Mouse (Mus musculus) splenic B cell, adult 2 months (primary cell): ENCODE results near the gene Ptpn11.

ENCODE experiments used
- DNase-seq: peaks from one replicate; pipeline ENCODE4 v3.0.0-alpha.2; 2011; ENCODE audit warnings: low read depth, low spot score
- H3K27me3 ChIP-seq: 2 replicates; pipeline ENCODE4 v1.6.1; 2012; ENCODE audit warnings: mild to moderate bottlenecking, low read length, moderate library complexity, mixed read lengths; ENCODE audit not compliant: control insufficient read depth, poor library complexity, insufficient read depth, severe bottlenecking
- H3K36me3 ChIP-seq: 2 replicates; pipeline ENCODE4 v1.6.1; 2012; ENCODE audit warnings: mild to moderate bottlenecking, low read length, moderate library complexity, mixed read lengths; ENCODE audit not compliant: control insufficient read depth, poor library complexity, insufficient read depth, severe bottlenecking

Gene Ptpn11

GRCm38 (mm10) chr5:121142431-121143119 is 48.6 kb downstream of the Ptpn11 start:
- no peaks in the 10 kb centered on the region for H3K27me3 ChIP-seq

GRCm38 (mm10) chr5:121140276-121140675 is 50.9 kb downstream of the Ptpn11 start:
- H3K27me3 ChIP-seq: no peaks in the 10 kb centered on the region
- peaks cover 13% of the 10 kb centered on the region for H3K36me3 ChIP-seq
- no peak for DNase-seq

More at GRCm38 (mm10) chr5:121142431-121143119, 48.6 kb downstream of the Ptpn11 start:
- no peak for DNase-seq
- peaks cover 14% of the 10 kb centered on the region for H3K36me3 ChIP-seq

GRCm38 (mm10) chr5:121137125-121137524 is 54.1 kb downstream of the Ptpn11 start:
- no peak for DNase-seq
- no peaks in the 10 kb centered on the region for H3K27me3 ChIP-seq
- H3K36me3 ChIP-seq: peaks cover 6% of the 10 kb centered on the region

DNA sequence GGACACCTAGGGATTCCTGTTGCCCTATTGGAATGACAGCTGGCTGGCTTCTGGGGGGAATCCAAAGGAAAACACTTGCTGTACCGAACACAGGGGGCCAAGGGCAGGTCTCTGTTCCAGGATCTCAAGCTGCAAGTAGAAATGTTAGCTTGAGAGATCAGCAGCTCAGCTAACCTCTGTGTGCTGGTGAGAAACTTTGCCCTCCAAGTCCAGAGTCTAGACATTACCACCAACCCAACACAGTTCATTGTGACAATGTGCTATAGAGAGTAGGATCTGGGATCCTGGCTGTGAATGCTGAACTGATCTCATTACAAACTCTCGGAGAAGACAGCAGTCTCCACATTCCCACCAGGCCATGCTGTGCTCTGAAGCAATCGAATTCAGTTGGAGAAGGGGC is 59.4 kb downstream of the Ptpn11 start:
- H3K36me3 ChIP-seq: 0 out of 2 replicates have a peak, but pooled peaks cover 1% of the 10 kb centered on the region
- DNase-seq: no peak
- H3K27me3 ChIP-seq: no peaks in the 10 kb centered on the region

DNA sequence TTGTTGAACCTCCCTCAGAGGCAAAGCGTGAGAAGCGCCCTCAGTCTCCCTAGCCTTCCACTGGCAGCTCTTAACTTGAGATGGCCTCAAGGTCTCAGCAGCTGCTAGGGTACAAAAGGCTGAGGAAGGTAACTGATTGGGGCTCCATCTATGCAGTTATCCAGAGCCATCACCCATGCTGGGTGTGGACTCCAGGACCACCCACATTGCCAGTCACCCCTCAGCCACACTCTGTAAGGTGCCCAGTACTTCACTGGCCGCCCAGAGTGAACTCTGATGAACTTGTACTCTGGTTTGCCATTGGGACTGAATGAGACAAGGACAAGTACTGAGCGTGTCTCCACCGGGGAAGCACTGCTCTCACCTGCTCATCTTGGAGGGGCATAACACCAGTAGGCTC is 61.9 kb downstream of the Ptpn11 start:
- DNase-seq: no peak
- Histone ChIP-seq H3K27me3 (no peaks in the 10 kb centered on the region), H3K36me3 (0 out of 2 replicates have a peak, but pooled peaks cover 1% of the 10 kb centered on the region)

DNA sequence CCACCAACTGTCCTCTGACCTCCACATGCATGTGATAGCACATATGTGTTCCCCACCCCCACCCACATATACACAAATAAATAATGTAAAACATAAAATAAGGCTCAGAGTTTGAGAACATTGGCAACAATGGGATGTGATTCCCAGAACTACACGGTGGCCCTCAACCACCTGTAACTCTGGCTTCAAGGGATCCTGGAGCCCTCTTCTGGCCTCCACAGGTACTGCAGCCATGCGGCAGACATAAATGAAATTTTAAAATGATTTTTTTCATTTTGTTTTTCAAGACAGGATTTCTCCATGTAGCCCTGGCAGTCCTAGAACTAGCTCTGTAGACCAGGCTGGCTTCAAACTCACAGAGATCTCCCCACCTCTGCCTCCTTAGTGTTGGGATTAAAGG is 65.1 kb downstream of the Ptpn11 start:
- peak; percentile 48 for DNase-seq
- Histone ChIP-seq H3K27me3 (no peaks in the 10 kb centered on the region), H3K36me3 (no peaks in the 10 kb centered on the region)

DNA sequence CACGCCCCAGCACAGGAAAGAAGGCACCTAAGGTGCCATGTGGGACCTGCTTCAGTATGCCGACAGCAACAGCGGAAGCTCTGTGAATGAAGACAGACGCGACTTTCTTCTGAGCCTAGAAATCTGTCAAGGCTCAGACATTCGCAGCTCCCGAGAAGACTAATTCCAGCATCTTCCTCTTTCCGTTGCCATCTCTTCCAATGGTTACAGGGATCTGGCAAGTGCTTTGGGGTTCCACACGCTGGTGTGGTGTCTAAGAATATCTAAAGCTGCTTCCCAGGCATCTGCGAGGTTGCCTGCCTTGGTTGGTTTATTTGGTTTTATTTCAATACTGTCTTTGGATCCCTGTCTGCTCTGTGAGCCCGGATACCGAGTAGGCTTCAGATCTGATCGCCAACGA is 65.6 kb downstream of the Ptpn11 start:
- no peak for DNase-seq
- no peaks in the 10 kb centered on the region for H3K27me3 ChIP-seq
- H3K36me3 ChIP-seq: no peaks in the 10 kb centered on the region

GRCm38 (mm10) chr5:121124208-121125185 is 66.7 kb downstream of the Ptpn11 start:
- H3K36me3 ChIP-seq: no peaks in the 10 kb centered on the region
- DNase-seq: peak; percentile 33
- no peaks in the 10 kb centered on the region for H3K27me3 ChIP-seq

DNA sequence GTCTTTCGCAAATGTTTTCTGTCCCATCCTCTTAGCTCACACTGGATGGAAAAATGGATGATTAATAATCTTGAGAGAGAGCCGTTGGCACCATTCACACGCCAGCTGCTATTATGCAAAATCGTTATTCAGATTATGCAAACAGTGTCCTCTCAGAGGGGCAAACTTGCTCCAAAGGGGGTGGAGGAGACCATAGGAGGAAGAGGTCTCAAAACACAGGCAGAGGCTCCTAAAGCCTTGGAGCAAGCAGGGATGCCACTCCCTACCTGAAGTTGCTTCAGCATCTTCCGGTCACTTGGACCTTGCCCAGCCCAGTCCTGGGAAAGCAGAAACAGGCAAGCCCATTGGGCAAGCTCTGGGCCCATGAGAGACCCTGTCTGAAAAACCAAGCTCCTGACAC is 67.8 kb downstream of the Ptpn11 start:
- H3K27me3 ChIP-seq: no peaks in the 10 kb centered on the region
- no peak for DNase-seq
- no peaks in the 10 kb centered on the region for H3K36me3 ChIP-seq

GRCm38 (mm10) chr5:121122577-121122976 is 68.6 kb downstream of the Ptpn11 start:
- Histone ChIP-seq H3K36me3 (no peaks in the 10 kb centered on the region), H3K27me3 (no peaks in the 10 kb centered on the region)
- DNase-seq: no peak

GRCm38 (mm10) chr5:121122036-121122435 is 69.2 kb downstream of the Ptpn11 start:
- H3K27me3 ChIP-seq: no peaks in the 10 kb centered on the region
- no peak for DNase-seq

DNA sequence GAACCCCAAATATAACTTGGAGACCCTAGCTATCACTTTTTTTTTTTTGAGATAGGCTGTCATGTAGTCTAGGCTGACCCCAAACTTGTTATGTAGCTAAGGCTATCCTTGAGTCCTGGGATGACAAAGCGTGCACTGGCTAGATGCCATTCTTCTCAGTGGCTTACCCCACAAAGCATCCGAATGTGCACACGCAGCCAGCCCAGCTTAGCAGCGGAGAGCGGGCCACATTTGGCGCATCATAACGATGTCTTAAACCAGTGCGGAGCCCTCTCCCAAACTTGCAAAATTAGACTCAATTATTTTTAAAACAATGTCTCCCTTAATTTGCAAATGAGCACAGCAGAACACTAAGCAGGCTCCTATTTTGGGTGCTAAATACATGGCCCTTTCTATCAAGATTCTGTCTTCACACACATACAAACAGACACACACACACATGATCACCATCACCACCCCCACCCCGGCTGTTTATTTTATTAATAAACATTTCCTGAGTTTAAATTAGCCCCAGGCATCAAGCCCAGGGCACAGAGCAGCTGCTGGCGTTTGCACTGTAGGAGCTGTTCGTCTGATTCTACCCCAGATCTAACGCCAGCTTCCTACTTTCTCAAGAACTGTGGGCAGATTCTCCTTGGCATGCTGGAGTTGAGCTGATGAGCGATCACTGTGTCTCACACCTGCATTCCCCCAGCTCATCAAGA is 71.7 kb downstream of the Ptpn11 start:
- no peak for DNase-seq
- no peaks in the 10 kb centered on the region for H3K27me3 ChIP-seq
- no peaks in the 10 kb centered on the region for H3K36me3 ChIP-seq

More at GRCm38 (mm10) chr5:121122036-121122435, 69.2 kb downstream of the Ptpn11 start:
- no peaks in the 10 kb centered on the region for H3K36me3 ChIP-seq

GRCm38 (mm10) chr5:121118345-121118744 is 72.9 kb downstream of the Ptpn11 start:
- Histone ChIP-seq H3K36me3 (no peaks in the 10 kb centered on the region), H3K27me3 (no peaks in the 10 kb centered on the region)
- no peak for DNase-seq

DNA sequence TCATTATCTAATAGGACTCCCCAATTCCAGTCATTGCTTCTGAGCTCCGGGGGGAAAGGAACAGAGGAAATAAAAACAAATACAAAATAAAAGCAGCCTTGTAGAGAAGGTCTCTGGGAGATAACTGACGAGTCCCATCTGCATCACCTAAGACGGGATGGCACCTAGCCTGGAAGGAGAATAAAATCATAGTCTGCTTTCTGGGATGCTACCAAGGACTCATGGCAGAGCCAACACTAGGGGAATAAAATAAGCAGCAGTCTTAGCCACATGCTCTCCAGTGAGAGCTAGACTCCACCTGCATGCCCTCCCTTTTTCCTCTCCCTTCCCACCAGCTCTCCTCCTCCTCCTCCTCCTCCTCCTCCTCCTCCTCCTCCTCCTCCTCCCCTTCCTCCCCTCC is 74.3 kb downstream of the Ptpn11 start:
- no peaks in the 10 kb centered on the region for H3K27me3 ChIP-seq
- no peak for DNase-seq
- H3K36me3 ChIP-seq: no peaks in the 10 kb centered on the region
